Mouse (Mus musculus) kidney, adult 18-20 months (tissue): ENCODE measurements around the gene Spem2.

ENCODE experiments used
- DNase-seq: peaks from one replicate; pipeline ENCODE4 v3.0.0; 2021

Gene Spem2

GRCm38 (mm10) chr11:69797924-69798323 is 20.3 kb downstream of the Spem2 start:
- DNase-seq: no peak

DNA sequence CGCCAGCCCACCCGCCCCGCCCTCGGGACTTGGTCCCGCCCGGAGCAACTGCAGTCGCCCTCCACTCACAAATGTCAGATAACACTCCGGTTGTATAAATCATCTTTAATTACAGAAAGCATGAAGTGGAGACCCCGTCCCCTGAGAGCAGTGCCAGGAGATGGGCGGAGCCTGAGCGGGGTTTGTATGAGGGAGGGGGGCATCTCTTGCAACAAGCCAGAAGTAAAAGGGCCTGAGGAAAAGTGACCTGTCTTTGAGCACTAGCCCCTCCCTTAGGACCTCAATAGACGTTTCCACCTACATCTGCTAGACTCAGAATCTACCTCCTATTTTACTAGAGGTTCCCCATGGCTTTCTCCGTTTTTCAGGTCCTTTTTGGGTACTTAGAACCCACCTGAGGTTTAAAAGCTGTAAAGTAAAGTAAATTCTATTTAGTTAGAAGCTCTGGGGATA is 22.3 kb downstream of the Spem2 start:
- DNase-seq: no peak

- DNase-seq: peak; percentile 93
Observed at GRCm38 (mm10) chr11:69795168-69795982, 22.9 kb downstream of the Spem2 start, which contains the start of gene Chrnb1. Gene Chrnb1 (minus strand): TSS chr11:69795943.

- DNase-seq: no peak
Observed at GRCm38 (mm10) chr11:69793429-69793828, 24.8 kb downstream of the Spem2 start.

DNA sequence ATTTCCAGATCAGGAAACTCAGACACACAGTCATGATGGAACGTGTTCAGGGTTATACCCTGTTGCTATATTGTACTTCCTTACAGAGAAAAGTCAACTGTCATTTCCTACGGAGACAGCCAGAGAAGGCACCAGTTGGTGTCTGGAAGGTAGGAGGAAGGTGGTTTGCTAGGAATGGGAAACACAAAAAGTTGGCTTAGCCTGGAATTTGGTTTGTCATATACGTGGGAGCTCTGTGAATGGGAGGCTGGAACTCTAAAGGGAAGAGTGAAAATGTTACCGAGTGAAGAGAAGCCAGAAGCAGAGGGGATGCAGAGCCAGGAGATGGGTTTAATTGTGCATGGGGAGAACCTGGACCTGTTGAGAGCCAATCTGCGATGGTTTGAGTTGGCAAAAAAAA is 26.8 kb downstream of the Spem2 start:
- DNase-seq: no peak

DNA sequence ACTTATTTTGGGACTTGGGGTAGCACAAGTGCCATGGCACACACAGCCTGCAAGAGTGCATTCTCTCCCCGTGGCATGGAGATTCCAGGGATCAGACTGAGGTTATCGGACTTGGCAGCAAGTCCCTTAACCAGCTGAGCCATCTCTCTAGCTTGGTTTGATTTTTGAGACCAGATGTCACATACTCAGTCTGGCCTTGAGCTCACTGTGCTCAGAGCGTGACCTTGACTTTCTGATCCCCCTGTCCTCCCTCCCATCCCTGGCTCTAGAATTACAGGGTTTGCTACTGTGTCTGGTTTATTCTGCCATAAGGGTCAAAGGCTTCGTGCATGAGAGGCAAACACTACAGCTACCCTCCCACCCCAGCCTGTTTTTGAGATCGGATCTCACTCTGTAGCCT is 28.8 kb downstream of the Spem2 start:
- DNase-seq: no peak

DNA sequence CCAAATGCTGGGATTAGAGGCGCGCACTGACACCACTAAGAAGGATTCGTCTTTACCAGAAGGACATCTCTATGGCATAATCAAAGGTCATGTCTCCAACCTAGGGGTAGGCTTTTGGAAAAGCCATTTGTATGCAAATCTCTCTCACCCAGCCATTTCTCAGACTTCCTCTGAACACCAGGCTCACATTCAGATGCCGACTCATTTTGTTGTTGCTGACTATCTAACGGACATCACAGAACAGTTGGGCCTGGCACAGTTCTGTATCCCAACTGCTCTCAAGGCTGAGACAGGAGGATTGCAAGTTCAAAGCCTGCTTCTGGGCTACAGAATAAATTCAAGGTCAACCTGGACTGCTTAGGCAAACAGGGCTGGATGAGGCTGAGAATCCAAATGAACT is 31.0 kb downstream of the Spem2 start:
- no peak for DNase-seq

- peak; percentile 49 for DNase-seq
Observed at GRCm38 (mm10) chr11:69784793-69785272, 33.4 kb downstream of the Spem2 start.

DNA sequence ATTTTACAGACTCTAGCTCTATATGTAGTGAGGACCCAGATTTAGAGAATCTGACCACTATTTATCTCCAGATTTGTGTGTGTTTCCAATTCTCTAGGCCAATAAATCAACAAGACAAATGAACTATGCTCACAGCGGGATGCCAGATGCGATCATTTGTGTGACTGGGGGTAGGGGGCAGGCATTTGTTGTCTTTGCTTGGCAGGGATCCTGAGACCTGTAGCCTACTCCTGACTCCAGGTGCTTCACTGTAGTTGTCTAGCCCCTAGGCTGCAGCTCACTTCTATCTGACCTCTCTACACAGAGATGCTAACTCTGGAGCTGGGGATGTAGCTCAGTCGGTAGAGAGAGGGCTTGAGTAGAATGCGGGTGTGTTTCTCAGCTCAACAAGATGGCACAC is 36.4 kb downstream of the Spem2 start:
- no peak for DNase-seq

DNA sequence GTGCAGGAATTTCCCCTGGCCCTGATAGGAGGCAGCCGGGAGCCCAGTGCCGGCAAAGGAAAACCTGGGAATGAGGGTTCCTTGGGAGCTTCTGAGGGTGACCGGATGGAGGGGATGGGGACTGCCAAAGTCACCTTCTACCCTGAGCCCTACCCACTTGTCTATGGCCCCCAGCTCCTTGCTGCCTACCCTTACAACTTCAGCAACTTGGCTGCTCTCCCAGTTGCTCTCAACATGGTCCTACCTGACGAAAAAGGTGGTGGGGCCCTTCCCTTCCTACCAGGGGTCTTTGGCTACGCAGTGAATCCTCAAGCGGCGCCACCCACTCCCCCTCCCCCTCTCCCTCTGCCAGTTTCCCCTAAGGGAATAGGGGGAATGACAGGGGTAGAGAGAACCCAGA is 39.3 kb downstream of the Spem2 start:
- DNase-seq: no peak

GRCm38 (mm10) chr11:69778258-69778982 is 39.8 kb downstream of the Spem2 start:
- no peak for DNase-seq

DNA sequence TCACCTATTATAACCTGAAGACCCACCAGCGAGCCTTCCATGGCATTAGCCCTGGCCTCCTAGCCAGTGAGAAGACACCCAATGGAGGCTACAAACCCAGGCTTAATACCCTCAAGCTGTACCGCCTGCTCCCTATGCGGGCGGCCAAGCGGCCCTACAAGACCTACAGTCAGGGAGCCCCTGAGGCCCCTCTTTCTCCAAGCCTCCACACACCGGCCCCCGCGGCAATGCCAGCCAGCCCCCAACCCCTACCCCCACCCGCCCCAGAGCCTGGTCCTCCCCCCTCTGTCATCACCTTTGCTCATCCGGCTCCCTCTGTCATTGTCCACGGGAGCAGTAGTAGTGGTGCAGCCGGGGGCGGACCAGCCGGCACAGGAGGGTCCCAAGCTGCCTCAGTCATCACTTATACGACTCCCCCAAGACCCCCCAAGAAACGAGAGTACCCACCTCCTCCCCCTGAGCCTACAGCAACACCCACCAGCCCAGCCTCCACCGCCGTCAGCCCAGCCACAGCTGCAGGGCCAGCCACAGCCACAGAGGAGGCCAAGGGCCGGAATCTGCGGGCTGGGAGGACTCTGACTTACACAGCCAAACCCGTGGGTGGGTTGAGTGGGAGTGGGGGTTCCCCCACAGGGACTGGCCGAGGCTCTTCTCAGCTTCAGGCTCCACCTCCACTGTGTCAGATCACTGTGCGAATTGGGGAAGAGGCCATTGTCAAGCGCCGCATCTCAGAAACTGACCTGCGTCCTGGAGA is 40.6 kb downstream of the Spem2 start:
- DNase-seq: no peak

- DNase-seq: no peak
Observed at GRCm38 (mm10) chr11:69776488-69776887, 41.8 kb downstream of the Spem2 start.

- no peak for DNase-seq
Observed at GRCm38 (mm10) chr11:69775716-69776115, 42.5 kb downstream of the Spem2 start.

- DNase-seq: no peak
Observed at GRCm38 (mm10) chr11:69774961-69775360, 43.3 kb downstream of the Spem2 start.

DNA sequence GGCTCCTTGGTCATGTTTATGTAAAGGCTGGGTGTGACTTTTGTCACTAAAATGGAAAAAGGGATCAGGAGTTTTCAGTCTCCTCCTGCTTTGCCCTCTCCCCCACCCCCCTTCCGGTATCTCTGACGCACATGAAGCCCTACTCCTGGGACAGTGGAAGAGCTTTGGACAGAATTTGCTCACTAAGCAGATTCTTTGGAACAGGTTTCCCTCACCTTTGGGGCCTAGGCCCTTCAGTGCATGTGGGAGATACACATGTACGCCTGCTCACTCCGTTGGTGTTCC is 50.7 kb downstream of the Spem2 start:
- DNase-seq: peak; percentile 21

DNA sequence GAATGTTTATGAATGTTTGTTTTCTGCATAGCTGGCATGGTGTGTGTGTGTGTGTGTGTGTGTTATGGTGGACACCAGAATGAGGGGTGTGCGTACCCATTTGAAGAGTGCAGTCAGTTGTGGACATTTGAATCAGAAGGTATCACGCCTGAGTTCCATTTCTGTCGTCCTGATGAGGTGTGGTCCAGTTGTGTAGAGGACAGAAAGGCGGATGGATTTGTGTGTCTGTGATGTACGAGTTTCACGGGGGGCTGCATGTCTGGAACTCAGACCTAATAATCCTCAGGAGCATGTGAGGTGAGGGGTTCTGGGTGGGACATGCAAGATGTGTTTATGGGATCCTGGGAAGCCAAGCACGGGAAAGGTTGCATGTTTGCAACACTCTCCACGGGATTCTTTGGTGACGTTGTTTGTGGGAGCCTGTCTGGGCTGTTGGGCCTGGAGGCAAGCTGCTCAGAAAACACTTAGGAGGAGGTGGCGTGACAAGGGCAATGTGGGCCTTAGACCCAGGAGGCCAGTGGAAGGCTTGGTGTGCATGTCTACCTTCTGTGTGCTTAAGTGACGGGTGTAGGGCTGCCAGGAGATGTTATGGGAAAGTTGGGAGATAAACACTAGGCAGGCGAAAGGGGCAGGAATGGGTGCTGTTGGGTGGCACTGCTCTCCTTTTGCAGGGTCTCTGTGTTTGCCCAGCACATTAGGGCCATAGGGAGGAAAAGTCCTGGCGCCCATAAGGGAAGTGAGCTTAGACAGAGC is 51.2 kb downstream of the Spem2 start:
- peak; percentile 29 for DNase-seq
